Mouse (Mus musculus): ENCODE results near the gene Creg1. TPM values are rescaled to one million over a fixed set of nuclear protein-coding genes. Genes with fewer than 3 reads are reported as not detected.

Gene Creg1
- total RNA-seq, 1 experiment from 2014 or later = 56.6 TPM

GRCm38 (mm10) chr1:165786296-165786695 lies 22.8 kb downstream of the Creg1 start:
- no peak for DNase-seq

- DNase-seq = no peak
Observed at GRCm38 (mm10) chr1:165788511-165788910, 25.0 kb downstream of the Creg1 start, which contains the start of gene Cd247. Gene Cd247 (plus strand): TSS chr1:165788681.

GRCm38 (mm10) chr1:165789066-165789660 lies 25.6 kb downstream of the Creg1 start:
- no peak for DNase-seq

GRCm38 (mm10) chr1:165789963-165790362 lies 26.4 kb downstream of the Creg1 start:
- DNase-seq = no peak

GRCm38 (mm10) chr1:165790461-165791210 lies 27.1 kb downstream of the Creg1 start:
- DNase-seq = no peak

GRCm38 (mm10) chr1:165791411-165791810 lies 27.9 kb downstream of the Creg1 start:
- no peak for DNase-seq

GRCm38 (mm10) chr1:165801709-165802310 lies 38.3 kb downstream of the Creg1 start:
- no peak for DNase-seq

- DNase-seq = no peak
Observed at GRCm38 (mm10) chr1:165803107-165803506, 39.6 kb downstream of the Creg1 start.

- DNase-seq = no peak
Observed at GRCm38 (mm10) chr1:165804133-165804532, 40.6 kb downstream of the Creg1 start.

GRCm38 (mm10) chr1:165810633-165811032 lies 47.1 kb downstream of the Creg1 start:
- DNase-seq = no peak

- no peak for DNase-seq
Observed at GRCm38 (mm10) chr1:165811170-165811569, 47.6 kb downstream of the Creg1 start.

- no peak for DNase-seq
Observed at GRCm38 (mm10) chr1:165812775-165813174, 49.2 kb downstream of the Creg1 start.

- no peak for DNase-seq
Observed at GRCm38 (mm10) chr1:165814116-165814515, 50.6 kb downstream of the Creg1 start.

- no peak for DNase-seq
Observed at GRCm38 (mm10) chr1:165814521-165815278, 51.2 kb downstream of the Creg1 start.

GRCm38 (mm10) chr1:165816391-165816790 lies 52.8 kb downstream of the Creg1 start:
- no peak for DNase-seq

GRCm38 (mm10) chr1:165817264-165817663 lies 53.7 kb downstream of the Creg1 start:
- DNase-seq = no peak

GRCm38 (mm10) chr1:165818145-165818860 lies 54.8 kb downstream of the Creg1 start:
- DNase-seq = no peak

- no peak for DNase-seq
Observed at GRCm38 (mm10) chr1:165819147-165819546, 55.6 kb downstream of the Creg1 start.

- DNase-seq = no peak
Observed at GRCm38 (mm10) chr1:165822031-165822430, 58.5 kb downstream of the Creg1 start.
